Mouse (Mus musculus): ENCODE results near the gene Phxr2.
"Not testable (repeated sequence)": the region's sequence is repeated elsewhere in the genome, so short reads cannot be mapped to it uniquely, and the experiment has no call there.

Gene Phxr2

DNA sequence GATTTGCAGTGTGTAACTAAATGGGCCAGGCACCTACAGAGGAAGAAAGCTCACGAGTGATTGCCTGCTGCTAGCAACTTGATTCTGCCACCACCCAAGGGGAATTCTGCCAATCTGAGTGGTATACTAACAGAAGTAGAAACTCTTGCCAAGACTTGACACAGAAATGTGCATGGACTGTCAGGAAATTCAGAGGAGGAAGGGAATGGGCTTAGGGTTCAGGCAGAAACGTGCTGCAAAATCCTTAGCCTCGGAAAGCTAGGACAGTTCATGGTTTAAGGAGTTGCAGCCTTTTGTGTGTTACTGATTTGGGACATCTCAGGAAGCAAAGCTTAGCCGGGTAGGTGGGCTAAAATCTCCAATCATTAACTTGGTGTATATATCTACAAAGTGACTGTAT is at the start of gene Phxr2:
TSS of gene Phxr2 (minus strand) at position 101 of the 400 bp plus-strand sequence.
- DNase-seq (ENCODE audit: low read depth, low spot score), result no peak

DNA sequence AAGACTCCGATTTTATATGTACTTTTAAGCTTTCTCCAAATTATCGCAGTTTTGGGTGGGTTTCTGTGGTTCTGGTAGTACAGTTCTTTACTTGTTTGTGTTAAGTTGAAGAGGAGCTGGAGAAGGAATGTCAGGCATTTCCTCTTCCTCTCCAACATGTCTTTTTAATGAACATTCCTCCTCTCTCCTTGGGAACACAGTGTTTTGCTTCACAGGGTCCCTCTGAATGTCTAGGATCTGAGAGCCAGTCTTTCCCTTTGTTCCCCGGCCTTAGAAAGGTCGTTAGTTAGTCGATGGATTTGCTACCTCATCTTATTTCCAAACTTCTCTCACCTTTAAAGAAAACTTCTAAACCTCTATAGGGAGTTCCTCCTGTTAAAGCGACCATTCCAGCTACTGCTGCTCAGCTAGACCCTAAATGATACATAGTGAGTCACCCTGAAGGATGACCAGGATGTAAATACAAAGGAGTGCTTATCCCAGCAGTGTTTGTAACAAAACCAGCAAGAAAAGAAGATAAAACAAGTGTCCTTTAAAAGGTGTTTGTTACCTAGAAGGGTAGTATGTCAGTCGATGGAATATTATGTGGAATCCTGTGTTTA is 46.9 kb upstream of the Phxr2 start:
- DNase-seq (ENCODE audit: low read depth, low spot score), result no peak

DNA sequence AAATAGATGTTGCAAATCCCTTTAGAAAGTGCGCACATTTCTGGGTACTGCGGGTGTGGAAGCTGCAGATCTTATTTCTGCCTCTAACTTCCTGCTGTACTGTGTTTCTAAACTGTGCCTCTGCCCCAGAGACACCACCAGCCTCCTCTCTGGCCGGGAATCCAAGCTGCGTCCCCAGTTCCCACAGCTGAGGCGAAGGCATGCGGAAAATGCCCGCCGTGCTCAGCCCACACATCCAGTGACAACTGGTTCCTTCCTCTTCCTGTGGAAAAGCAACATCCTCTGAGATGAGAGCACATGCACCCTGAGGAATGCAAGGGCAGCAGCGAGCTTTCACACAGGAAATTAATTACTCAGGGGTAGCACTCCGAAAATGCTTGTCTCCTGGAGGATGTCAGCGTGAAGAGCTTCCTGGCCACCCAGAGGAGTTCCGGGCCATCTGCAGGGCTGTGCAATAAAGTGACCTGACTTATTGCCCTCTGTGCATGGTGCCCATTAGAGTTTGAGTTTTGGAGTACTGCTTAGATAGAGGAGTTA is 45.9 kb upstream of the Phxr2 start:
- peak; percentile 51 for DNase-seq (ENCODE audit: low read depth, low spot score)

DNA sequence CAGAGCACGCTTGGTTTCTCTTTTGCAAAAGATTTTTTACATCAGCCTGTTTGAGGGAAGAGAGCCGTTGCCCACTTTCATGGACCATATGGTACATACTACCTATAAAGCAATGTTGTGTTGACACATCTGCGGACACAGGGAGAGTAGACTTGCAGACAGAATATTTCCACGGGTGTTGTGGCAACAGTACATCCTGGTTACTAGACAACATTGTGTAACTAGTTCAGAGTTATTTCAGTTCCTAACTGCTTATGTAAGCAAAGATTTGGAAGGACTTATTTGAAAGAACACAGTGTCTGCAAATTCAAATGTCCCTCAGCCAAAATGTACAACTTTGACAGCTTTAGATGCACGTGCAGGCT is 43.6 kb upstream of the Phxr2 start:
- DNase-seq (ENCODE audit: low read depth, low spot score), result no peak

DNA sequence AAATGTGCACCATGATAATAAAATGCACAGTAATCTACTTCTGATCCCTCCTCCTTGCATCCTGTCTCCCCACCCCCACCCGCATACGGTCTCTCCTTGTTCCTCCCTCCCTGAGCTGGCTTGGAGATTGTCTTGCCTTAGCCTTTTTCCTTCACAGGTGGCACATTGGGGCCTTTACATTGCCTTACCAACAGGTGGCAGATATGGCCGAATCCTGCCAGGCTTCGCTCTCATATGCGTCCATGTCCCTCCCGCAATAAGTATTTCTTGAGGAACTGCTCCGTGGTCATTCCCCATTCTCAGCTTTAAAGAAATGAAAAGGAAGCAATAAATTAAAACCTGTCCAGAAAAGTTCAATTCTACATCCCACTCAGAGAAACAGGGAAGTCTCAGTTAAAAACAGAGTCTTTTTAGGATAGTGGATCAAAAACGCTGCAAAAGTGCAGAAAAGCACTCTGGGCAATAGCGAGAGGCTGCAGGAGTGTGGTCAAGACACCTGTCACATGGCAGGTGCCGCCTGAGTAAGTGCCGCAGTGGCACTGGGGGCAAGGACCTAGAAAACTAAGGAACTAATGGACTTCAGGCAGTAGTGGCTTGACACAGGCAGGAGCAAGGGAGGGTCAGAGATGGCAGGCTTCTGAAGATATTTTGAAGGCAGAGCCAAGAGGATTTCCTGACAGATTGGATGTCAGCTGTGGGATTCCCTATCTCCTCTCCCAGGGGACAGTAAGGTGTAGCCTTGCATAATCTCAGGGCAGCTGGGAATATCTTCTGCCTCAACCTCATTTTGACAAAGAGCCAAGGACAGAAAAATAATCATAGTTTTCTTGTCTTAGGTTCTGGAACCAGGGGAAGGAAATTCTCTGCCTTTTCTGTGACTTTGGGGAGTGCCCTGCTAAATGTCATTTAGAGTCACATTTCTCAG is 43.0 kb upstream of the Phxr2 start:
- DNase-seq (ENCODE audit: low read depth, low spot score), result no peak

DNA sequence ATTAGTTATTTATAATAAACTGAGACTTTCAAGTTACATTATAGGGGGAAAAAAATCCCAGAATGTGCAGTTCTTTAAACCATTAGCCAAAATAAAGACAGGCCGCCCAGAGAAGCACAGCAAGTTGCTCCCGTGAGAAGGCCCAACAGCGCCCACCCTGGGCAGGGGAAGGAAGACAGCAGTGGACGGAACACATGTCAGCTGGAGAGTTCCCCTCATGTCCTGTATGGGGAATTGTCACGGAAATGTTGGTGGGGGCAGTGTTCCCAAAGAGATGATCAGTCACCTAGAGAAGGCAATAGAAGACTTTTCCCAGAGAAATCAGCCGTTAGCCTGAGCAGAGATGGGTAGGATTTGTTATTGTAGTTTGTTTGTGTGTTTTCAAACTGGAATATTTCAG is 42.3 kb upstream of the Phxr2 start:
- no peak for DNase-seq (ENCODE audit: low read depth, low spot score)

DNA sequence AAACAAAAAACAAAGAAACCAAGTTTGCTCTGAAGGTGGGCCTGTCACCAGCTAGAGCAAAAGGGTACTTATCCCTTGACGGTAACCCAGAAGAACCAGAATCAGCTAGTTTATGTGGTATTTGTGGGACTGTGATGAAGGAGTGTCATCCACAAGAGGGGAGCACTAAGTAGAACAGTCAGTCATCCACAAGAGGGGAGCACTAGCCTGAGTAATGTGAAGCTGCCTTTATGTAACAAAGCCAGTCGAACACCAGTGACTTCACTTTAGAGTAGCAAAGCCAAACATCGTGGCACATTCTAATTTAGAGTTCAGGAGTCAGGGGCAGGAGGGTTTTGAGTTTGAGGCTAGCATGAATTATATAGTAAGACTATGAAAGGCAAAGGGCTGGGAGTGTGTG is 40.3 kb upstream of the Phxr2 start:
- no peak for DNase-seq (ENCODE audit: low read depth, low spot score)

DNA sequence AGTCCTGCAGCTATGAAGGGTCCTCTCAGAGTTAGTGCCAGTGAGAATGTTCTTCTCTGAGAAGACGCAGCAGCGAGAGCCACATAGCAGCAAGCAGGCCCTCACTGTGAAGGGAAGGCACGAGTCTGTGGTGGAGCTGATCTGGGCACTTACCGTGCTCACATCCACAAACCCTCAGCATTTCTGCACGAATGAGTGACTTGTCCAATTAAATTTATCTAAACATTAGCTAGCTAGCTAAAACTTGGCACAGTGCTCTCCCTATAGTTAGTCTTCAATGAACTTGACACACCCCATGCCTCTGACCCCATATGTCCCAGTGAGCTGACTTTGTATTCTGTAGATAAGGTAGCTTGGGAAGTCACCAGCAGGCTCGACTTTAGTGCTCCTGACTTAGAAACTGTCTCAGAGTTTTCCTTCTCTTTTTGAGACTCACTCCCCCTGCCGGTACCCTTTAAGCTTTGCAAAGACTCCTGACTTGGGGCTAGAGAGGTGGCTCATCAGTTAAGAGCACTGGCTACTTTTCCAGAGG is 39.7 kb upstream of the Phxr2 start:
- no peak for DNase-seq (ENCODE audit: low read depth, low spot score)

DNA sequence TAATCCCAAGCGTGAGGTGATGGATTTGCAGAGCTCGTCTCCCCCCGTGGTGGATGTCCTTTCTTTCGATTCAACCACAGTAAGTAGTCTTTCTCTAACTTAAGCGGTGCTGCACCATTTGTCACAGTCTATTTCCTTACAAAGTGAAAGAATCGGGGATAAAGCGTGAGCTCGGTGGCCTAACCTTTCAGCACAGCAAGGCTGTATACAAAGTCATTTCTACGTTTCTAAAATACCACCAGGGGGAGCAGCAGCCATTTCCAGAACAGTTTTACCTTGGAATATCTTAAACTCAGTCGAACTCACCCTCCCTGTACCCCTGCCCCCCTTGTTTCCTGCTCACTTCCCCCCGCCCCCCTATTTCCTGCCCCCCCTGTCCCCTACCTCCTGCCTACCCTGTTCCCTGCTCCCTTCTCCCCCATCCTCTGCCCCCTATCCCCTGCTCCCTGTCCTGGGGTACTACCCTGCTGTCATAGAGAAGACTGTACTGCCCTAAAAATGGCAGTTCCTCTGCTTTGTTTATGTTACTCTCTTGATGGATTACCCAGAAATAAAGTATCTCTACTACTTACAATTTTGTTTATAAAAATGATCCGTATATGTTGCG is 38.8 kb upstream of the Phxr2 start:
- DNase-seq (ENCODE audit: low read depth, low spot score), result peak; percentile 54

DNA sequence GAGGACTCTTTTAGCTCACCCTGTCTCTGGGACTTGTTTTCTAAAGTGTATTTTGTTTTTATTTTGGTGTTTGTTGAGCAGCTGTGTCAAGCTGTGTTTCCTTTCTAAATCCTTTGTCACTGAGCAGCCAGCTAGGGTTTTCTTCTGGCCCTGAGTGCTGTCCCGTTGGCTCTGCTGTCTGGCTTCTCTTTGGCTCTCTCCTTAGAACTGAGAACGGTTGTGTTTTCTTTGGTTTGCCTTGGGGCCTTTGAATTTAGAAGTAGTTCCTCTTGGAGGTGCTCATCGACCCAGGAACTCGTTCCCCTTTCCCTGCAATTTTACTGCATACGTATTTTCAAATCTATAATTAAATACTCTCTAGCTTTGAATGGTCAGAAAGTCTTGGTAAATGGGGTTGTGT is 36.9 kb upstream of the Phxr2 start:
- DNase-seq (ENCODE audit: low read depth, low spot score), result no peak

DNA sequence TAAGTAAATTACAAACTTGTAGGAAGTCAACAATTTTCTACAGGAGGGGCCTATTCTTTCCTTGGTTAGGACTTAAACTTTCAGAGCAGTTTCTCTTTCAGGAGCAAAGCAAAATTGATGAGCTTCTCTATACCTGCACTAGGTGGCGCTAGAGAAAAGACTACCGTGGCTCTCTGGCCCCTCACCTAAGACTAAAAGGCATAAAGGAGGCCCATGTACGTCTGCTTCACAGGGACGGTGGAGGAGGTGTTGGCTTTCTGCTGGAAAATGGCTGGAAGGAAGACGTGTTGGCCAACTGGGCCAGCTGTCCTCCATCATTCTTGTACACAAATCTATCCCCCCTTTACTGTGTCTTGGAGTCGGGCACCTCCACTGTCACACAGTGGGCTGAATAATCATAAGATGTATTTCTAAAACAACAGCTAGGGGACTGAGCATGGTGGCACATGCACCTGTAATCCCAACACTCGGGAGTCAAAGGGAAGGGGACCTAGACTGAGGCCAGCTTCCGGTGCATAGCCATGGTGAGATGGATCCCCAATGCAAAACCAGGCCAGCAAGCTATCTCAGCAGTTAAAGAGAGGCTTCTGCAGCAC is 36.0 kb upstream of the Phxr2 start:
- peak; percentile 58 for DNase-seq (ENCODE audit: low read depth, low spot score)

DNA sequence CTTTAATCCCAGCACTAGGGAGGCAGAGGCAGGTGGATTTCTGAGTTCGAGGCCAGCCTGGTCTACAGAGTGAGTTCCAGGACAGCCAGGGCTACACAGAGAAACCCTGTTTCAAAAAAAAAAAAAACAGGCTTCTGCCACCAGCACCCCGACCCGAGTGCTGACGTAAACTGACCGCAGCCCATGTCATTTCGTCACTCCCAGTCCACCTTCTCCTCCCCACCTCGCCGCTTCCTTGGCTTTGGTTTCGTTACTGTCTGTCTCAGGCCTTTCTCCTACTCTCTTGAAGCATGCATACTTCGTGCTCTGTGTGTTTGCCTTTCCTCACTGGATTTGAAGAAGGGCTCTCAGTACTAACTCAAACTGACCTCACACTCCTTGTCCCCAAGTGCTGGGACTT is 31.6 kb upstream of the Phxr2 start:
- not testable (repeated sequence) for DNase-seq (ENCODE audit: low read depth, low spot score)

DNA sequence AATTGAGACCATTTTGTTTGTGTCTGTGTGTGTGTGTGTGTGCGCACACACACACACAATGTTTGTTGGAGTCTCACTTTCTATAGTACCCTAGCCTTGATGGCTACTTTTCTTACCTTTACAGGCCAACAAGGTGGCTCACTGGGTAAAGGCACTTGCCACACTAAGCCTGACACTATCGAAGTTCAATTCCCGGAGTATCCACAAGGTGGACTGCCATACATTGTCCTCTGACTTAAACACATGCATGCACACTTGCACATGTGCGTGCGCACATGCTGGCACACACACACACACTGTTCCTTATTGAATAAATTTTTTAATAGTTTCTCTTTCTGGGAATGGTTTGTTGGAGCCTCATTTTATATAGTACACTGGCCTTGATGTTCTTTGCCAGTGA is 30.7 kb upstream of the Phxr2 start:
- no peak for DNase-seq (ENCODE audit: low read depth, low spot score)

DNA sequence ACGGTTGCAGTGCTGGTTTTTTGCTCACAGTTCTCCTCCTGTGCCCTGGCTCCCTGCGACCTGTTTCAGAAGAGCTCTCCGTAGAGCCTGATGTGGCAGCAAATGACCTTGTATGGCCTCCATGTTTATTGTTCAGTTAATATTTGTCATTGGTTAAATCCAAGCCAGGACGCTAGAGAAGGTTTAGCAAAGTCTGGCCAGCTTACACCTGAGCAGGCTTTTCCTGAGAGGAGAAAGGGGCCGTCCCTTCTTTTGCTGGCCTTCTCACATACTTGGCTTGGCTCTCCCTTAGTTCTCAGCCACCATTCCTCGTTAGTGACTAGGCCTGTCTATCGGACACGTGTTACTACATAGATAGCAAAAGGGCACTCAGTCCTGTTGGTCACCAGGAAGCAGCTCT is 28.5 kb upstream of the Phxr2 start:
- DNase-seq (ENCODE audit: low read depth, low spot score), result no peak

DNA sequence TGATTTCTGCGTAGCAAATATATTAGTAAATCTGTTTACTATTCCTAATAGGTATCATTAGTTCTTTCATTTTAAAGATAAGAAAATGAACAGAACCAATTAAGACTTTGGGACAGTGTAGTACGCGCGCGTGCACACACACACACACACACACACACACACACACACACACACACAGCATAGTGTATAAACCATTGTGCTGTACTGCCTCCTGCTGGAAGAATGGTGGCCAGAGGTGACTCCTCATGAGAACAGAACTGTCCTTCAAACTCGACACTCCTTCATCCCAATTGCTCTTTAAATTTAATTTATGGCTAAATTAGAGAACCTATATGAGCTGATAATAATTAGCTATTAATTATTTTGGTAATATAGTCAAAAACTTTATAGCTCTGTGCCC is 25.9 kb upstream of the Phxr2 start:
- DNase-seq (ENCODE audit: low read depth, low spot score), result no peak

DNA sequence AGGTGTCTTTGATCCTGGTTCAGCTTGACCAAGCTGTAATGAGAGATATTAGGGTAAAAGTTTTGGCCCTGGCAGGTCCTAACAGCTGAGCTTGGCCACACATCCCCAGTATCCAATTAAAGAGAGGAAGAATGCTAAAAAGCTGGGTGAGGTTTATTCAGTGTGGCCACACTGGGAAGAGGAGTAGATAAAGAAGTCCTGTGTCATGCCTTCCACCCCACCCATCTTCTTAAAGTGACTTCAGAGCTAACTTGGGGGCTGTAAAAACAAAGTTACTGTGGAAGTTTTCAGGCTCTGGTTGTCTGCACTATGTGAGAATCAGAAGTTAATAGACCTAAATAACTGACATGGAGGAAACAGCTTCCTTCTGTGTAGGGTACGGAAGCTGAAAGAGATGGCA is 25.5 kb upstream of the Phxr2 start:
- no peak for DNase-seq (ENCODE audit: low read depth, low spot score)

DNA sequence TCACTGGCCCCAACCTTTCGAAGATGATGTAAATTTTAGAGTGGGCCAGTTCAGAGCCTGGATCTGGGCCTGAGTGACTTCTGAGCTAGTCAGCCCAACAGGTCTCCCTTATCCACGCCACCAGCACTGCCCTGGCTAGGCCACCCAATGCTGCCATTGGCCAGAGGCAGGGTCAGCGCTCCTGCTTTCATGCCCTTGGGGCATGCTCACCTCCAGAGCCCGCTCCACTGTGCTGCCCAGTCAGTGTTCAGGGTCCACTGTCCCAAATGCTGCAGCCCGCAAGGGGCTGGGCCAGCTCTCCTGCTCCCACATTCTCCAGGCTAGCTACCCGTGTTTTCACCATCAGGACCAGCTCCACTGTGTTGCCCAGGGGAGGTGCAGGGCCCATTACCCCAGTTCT is 23.9 kb upstream of the Phxr2 start:
- DNase-seq (ENCODE audit: low read depth, low spot score), result no peak

DNA sequence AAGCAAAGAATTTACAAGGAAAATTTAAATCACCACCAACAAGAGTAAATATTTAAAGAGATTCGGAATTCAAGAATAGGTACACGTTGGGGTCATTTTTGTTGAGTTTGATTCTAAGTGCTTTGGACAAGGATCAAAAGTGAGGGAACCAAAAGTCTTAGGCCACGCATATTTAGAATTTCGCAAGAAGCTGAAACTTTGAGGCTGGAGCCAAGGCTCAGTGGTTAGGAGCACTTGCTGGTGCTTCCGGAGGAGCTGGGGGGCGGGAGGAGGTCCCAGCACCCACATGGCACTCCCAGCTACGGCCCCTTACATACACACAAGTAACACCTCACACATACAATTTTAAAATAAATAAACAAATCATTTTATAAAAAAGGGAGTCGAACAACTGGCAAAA is 20.5 kb upstream of the Phxr2 start:
- no peak for DNase-seq (ENCODE audit: low read depth, low spot score)

DNA sequence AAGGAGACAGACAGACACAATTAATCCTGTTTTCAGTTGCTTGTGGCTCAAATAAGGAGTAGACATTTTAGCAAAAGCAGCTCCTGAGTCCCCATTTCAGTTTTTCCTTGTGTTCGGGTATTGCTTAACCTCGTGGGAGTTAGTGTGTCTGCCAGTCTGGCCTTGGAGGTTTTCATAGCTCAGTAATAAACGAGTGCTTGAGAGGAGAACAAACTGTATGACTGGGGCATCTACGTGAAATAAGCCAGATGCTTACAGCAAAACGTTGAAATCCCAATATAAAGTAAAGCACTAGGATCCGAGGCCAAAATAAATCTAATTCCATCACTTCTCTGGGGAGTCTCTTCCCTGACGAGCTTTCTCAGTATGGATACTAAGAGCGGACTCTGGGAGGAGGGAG is 19.5 kb upstream of the Phxr2 start:
- no peak for DNase-seq (ENCODE audit: low read depth, low spot score)

DNA sequence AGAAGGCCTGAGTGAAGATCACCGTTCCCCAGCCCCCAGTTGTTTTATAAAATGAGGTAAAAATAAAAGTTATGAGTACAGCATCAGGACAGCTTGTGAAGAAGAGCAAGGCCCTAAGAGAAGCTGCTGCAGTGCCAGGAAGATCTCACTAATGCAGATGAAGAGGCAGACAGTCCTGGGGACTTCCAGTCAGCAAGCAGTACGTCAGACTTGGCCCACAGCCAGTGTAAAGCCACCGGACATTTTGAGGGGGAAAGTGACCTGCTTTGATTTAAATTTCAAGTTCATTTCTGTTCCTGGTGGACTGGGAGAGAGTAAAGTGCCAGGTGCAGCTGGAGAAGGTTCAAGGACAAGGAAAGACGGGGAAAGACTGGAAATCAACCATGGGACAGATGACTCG is 10.2 kb upstream of the Phxr2 start:
- no peak for DNase-seq (ENCODE audit: low read depth, low spot score)

DNA sequence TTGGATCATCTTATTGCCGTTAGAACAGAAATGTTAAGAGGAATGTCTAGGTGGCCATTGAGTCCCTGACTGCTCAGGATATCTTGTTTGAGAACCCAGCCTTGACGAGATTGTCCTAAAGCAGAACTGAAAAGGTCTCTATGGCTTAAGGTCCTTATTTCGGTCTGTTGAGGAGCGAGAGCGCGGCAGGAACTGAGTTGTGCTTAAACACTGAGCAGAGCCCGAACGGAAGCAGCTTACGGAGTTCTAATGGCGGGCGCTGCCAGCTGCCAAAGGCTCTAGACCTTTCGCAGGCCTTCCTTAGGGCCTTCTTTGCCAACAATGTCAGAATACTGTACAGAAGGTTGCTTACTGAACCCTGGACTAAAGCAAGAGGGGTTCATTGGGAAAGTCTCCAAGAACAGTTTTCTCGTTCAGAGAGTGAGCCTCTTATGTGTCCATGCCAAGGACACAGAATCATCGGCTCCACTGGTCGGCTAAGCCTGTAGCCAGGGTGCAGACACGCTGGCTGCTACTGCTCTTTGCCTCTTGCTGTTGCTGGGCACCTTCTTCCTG is 7.3 kb upstream of the Phxr2 start:
- DNase-seq (ENCODE audit: low read depth, low spot score), result no peak
